Mouse (Mus musculus) erythroblast, embryonic 14.5 days (primary cell): ENCODE measurements around the gene Shb.

Experiments
- GATA1 ChIP-seq: IDR thresholded peaks from 2 replicates; pipeline ENCODE4 v1.6.1; 2012; ENCODE audit warnings: low read length, inconsistent platforms, mixed read lengths
- TAL1 ChIP-seq: IDR thresholded peaks from 3 replicates; pipeline ENCODE4 v1.6.1; 2012; ENCODE audit warnings: low read length, inconsistent platforms, mixed read lengths

DNA sequence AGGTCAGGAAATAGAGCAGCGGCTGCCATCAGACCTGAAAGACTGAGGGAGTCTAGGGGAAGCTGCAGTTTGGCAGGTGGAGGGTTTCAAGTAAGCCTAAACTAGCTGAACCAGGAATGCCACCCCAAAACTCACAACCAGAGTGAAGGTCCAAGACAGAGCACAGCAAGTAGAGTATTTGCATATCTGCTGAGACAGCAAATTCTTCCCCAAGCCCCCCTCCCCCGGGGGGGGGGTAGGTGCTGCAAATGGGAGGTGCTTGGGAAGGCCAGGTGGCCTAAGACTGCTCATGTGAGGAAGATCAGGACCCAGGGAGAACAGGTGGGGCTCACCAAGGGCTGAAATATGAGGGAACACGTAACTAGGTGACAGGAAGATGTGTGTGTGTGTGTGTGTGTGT, 51.7 kb downstream of the Shb start:
- TF ChIP-seq TAL1 (no peak), GATA1 (no peak)
